Mouse (Mus musculus) spleen, embryonic (tissue): ENCODE data around the gene Nipa1.

Experiments used
- CTCF ChIA-PET: fragments of 350-600 bp; sonication (Branson Sonifier 250); formaldehyde crosslinking; loops from one replicate; lab custom pipeline; 2022; lab: Charles Lee

The Nipa1 gene

GRCm38 (mm10) chr7:56019930-56020253, at the start of gene Nipa1:
Nipa1 (minus strand) TSS chr7:56019954.
- CTCF ChIA-PET, result no interaction called here

GRCm38 (mm10) chr7:56066634-56067033, 46.9 kb upstream of the Nipa1 start:
- CTCF ChIA-PET, result interaction anchor here (0.5 kb wide), 1 partner anchor 9 kb away, joined by 5 read pairs; no protein-coding TSS in a partner anchor

- CTCF ChIA-PET, result no interaction called here
These were observed 46.4 kb upstream of the Nipa1 start for GRCm38 (mm10) chr7:56066136-56066535.

GRCm38 (mm10) chr7:56064876-56065275, 45.1 kb upstream of the Nipa1 start:
- CTCF ChIA-PET, result interaction anchor here (0.6 kb wide), 1 partner anchor 1923 kb away, joined by 3 read pairs; no protein-coding TSS in a partner anchor

GRCm38 (mm10) chr7:56055338-56055737, 35.6 kb upstream of the Nipa1 start:
- CTCF ChIA-PET, result no interaction called here

- CTCF ChIA-PET, result no interaction called here
These were observed 33.2 kb upstream of the Nipa1 start for GRCm38 (mm10) chr7:56052996-56053395.

GRCm38 (mm10) chr7:56050487-56050911, 30.7 kb upstream of the Nipa1 start:
- CTCF ChIA-PET, result no interaction called here

- CTCF ChIA-PET, result no interaction called here
These were observed 30.1 kb upstream of the Nipa1 start, which contains the start of gene Herc2 for GRCm38 (mm10) chr7:56049831-56050321. Herc2 (plus strand) TSS chr7:56050196.

GRCm38 (mm10) chr7:56047178-56047577, 27.4 kb upstream of the Nipa1 start:
- CTCF ChIA-PET, result no interaction called here

- CTCF ChIA-PET, result no interaction called here
These were observed 24.5 kb upstream of the Nipa1 start for GRCm38 (mm10) chr7:56044267-56044629.

GRCm38 (mm10) chr7:56043577-56044266, 24.0 kb upstream of the Nipa1 start:
- CTCF ChIA-PET, result interaction anchor here (0.7 kb wide), 1 partner anchor 29 kb away, joined by 6 read pairs; no protein-coding TSS in a partner anchor

GRCm38 (mm10) chr7:56042353-56042752, 22.6 kb upstream of the Nipa1 start:
- CTCF ChIA-PET, result no interaction called here

GRCm38 (mm10) chr7:56023586-56023985, 3.8 kb upstream of the Nipa1 start:
- CTCF ChIA-PET, result no interaction called here

GRCm38 (mm10) chr7:56018972-56019929, 503 bp downstream of the Nipa1 start:
- CTCF ChIA-PET, result no interaction called here

GRCm38 (mm10) chr7:56018446-56018971, 1.2 kb downstream of the Nipa1 start:
- CTCF ChIA-PET, result no interaction called here

GRCm38 (mm10) chr7:56017761-56018160, 2.0 kb downstream of the Nipa1 start:
- CTCF ChIA-PET, result no interaction called here

GRCm38 (mm10) chr7:56015837-56016236, 3.9 kb downstream of the Nipa1 start:
- CTCF ChIA-PET, result no interaction called here

- CTCF ChIA-PET, result no interaction called here
These were observed 4.6 kb downstream of the Nipa1 start for GRCm38 (mm10) chr7:56015172-56015571.

GRCm38 (mm10) chr7:56014002-56014702, 5.6 kb downstream of the Nipa1 start:
- CTCF ChIA-PET, result interaction anchor here (0.6 kb wide), 1 partner anchor 1820 kb away, joined by 3 read pairs; no protein-coding TSS in a partner anchor

- CTCF ChIA-PET, result interaction anchor here (0.6 kb wide), 1 partner anchor 1819 kb away, joined by 3 read pairs; no protein-coding TSS in a partner anchor
These were observed 6.3 kb downstream of the Nipa1 start for GRCm38 (mm10) chr7:56013261-56014001.

- CTCF ChIA-PET, result no interaction called here
These were observed 8.8 kb downstream of the Nipa1 start for GRCm38 (mm10) chr7:56011018-56011333.
